Mouse (Mus musculus) heart, embryonic 11.5 days (tissue): ENCODE data around the gene Tex26. TPM values are rescaled to one million over a fixed set of nuclear protein-coding genes. Genes with fewer than 3 reads are reported as not detected.

Source experiments
- ATAC-seq: fragments of 200-750 bp; cut with Nextera tagmentation; replicated peaks from 2 replicates; pipeline ENCODE4 v1.8.0; 2017; ENCODE audit warnings: moderate library complexity; ENCODE audit not compliant: insufficient number of reproducible peaks, low FRiP score, low TSS enrichment
- H3K27ac ChIP-seq: fragments of 300-500 bp; sonication (generic); 2 replicates; pipeline ENCODE4 v1.5.1; 2014; ENCODE audit warnings: mild to moderate bottlenecking, low read depth, low read length
- H3K27me3 ChIP-seq: fragments of 300-500 bp; sonication (generic); 2 replicates; pipeline ENCODE4 v1.6.1; 2014; ENCODE audit warnings: mild to moderate bottlenecking, low read length, mixed read lengths; ENCODE audit not compliant: control insufficient read depth, insufficient read depth
- H3K36me3 ChIP-seq: fragments of 300-500 bp; sonication (generic); 2 replicates; pipeline ENCODE4 v1.6.1; 2014; ENCODE audit warnings: mild to moderate bottlenecking, low read length, moderate library complexity, mixed read lengths; ENCODE audit not compliant: control insufficient read depth, insufficient read depth
- H3K4me1 ChIP-seq: fragments of 300-500 bp; sonication (generic); 2 replicates; pipeline ENCODE4 v1.6.1; 2014; ENCODE audit warnings: low read length; ENCODE audit not compliant: control insufficient read depth, insufficient read depth
- H3K4me2 ChIP-seq: fragments of 300-500 bp; sonication (generic); 2 replicates; pipeline ENCODE4 v1.6.1; 2014; ENCODE audit warnings: mild to moderate bottlenecking, moderate library complexity
- H3K4me3 ChIP-seq: fragments of 300-500 bp; sonication (generic); 2 replicates; pipeline ENCODE4 v1.5.1; 2014; ENCODE audit warnings: low read depth, low read length
- H3K9ac ChIP-seq: fragments of 300-500 bp; sonication (generic); 2 replicates; pipeline ENCODE4 v1.6.1; 2014; ENCODE audit warnings: mild to moderate bottlenecking, low read depth, low read length, moderate library complexity
- H3K9me3 ChIP-seq: fragments of 300-500 bp; sonication (generic); replicated peaks from 2 replicates; pipeline ENCODE4 v1.6.1; 2016; ENCODE audit warnings: low read length; ENCODE audit not compliant: control insufficient read depth
- WGBS: fragments of 180-500 bp; shearing (Covaris S2); extraction: QIAGEN DNeasy Blood & Tissue Kit; methylation state at CpG from one replicate; pipeline ENCODE4 v1.1.7; 2014; ENCODE audit not compliant: insufficient replicate concordance; 5-methylcytosine and 5-hydroxymethylcytosine counted together
- polyA plus RNA-seq: library from polyadenylated mRNA; unstranded; fragments of >200 nt; fragmentation: Nextera tagmentation; extraction: Ambion mirVana; gene quantifications from 2 replicates; pipeline ENCODE4 v1.2.1, GENCODE M21; 2014

The Tex26 gene
- 0.52 and 0.57 TPM in 2 replicates for polyA plus RNA-seq

DNA sequence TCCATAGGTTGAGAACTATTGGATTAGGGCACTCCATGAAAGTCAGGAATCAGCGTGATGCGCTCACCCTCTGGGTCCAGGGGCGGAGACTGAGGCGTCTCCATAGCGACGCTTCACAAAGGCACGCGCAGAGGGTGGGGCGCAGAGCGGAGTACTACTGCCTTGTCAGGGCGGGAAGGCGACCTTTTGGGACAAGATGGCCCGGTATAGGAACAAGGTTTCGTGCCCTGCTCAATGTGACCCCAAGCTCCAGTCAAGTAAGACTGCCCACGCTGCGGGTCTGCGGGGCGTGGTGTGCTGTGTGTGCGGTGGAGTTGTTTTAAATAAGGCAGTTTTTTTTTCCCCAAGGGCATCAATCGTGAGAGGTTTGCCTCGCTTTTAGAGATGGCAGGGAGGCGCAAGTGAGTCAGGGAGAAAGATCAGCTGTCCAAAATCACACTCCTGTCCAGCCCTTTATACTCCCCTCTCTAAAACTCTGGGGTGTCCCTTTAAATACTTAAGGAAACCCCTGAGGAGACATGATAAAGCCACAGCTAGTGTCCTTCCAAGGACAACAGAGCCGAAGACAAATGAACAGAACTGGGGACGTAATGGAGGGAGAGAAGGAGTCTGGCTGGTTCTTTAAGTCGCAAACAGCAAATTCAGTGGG is at the start of gene Tex26:
TSS of gene Tex26 (plus strand) at position 130 of the 649 bp plus-strand sequence.
- WGBS = under 1% methylated on average over 25 of the region's 25 CpGs
- no peaks in the 10 kb centered on the region for H3K27me3 ChIP-seq
- H3K4me1 ChIP-seq = 0 out of 2 replicates have a peak, but pooled peaks cover 4% of the 10 kb centered on the region
- peak within 1 kb of the TSS; percentile 49 for H3K4me3 ChIP-seq
- peak; percentile 53; the same call in 1 of the 2 replicates for ATAC-seq
- no peaks in the 10 kb centered on the region for H3K36me3 ChIP-seq
- no peaks in the 10 kb centered on the region for H3K9me3 ChIP-seq
- 0 out of 2 replicates have a peak within 1 kb of the TSS, but pooled peaks have one; percentile 42 for H3K27ac ChIP-seq
- H3K4me2 ChIP-seq = peak within 1 kb of the TSS; percentile 92
- H3K9ac ChIP-seq = peak within 1 kb of the TSS; percentile 71

DNA sequence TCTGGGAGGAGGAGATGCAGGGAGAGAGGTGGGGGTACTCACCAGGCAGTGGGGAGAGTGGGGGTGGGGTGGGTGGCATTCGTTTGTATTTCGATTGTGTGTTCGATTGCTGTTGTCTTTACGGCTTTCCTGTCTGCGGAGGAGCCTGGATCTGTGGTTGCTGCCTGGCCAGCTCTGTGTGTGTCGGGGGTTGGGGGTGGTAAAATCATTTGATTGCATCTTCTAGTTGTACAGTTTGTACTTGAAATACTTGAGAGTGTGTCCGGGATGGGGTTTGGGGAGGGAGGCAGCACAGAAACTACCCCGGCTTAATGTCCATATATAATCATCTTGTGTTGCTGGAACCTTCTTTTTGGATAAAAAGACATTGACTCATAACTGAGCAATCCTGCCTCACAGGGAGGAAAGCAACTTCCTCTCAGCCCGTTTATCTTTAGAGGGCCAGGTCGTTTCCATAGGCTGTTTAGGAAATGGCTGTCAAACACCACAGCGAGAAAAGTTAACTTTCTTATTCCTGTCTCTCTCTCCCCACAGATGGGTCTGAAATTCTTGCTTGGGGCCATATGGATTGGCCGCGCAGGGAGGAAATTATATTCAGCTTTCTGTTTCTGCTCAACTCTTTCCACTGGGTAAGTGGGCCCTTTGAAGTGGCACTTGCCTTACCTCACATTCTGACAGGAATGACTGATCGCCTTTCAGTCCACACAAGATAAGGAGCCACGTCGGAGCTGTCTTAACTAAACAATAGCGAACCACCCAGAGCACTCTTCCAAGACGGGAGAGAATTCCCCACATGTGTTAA is 47.7 kb upstream of the Tex26 start:
- Histone ChIP-seq H3K9me3 (no peaks in the 10 kb centered on the region), H3K27ac (peak overlapping the region; percentile 77), H3K4me1 (peaks cover 21% of the 10 kb centered on the region), H3K4me3 (no peak overlapping the region), H3K4me2 (peak overlapping the region; percentile 44), H3K36me3 (no peaks in the 10 kb centered on the region), H3K27me3 (no peaks in the 10 kb centered on the region), H3K9ac (no peak overlapping the region)
- peak; percentile 63; the same call in 1 of the 2 replicates for ATAC-seq
- WGBS = 6% methylated on average over 18 of the region's 18 CpGs

GRCm38 (mm10) chr5:149392420-149392988 is 47.0 kb upstream of the Tex26 start:
- Histone ChIP-seq H3K36me3 (no peaks in the 10 kb centered on the region), H3K27ac (peak overlapping the region; percentile 77; the same call in 1 of the 2 replicates), H3K4me3 (no peak overlapping the region), H3K9ac (no peak overlapping the region), H3K9me3 (no peaks in the 10 kb centered on the region), H3K27me3 (no peaks in the 10 kb centered on the region), H3K4me1 (peaks cover 21% of the 10 kb centered on the region), H3K4me2 (no peak overlapping the region)
- no peak for ATAC-seq
- WGBS = 46% methylated on average over 6 of the region's 6 CpGs

GRCm38 (mm10) chr5:149401446-149401975 is 37.9 kb upstream of the Tex26 start:
- 79% methylated on average over 7 of the region's 7 CpGs for WGBS
- no peak overlapping the region for H3K4me2 ChIP-seq
- no peak for ATAC-seq
- no peaks in the 10 kb centered on the region for H3K9me3 ChIP-seq
- H3K4me3 ChIP-seq = no peak overlapping the region
- no peaks in the 10 kb centered on the region for H3K36me3 ChIP-seq
- no peak overlapping the region for H3K27ac ChIP-seq
- H3K9ac ChIP-seq = no peak overlapping the region
- H3K4me1 ChIP-seq = no peaks in the 10 kb centered on the region
- no peaks in the 10 kb centered on the region for H3K27me3 ChIP-seq

GRCm38 (mm10) chr5:149402029-149402428 is 37.4 kb upstream of the Tex26 start:
- Histone ChIP-seq H3K27me3 (no peaks in the 10 kb centered on the region), H3K4me2 (no peak overlapping the region), H3K4me3 (no peak overlapping the region), H3K9me3 (no peaks in the 10 kb centered on the region), H3K36me3 (no peaks in the 10 kb centered on the region), H3K27ac (no peak overlapping the region), H3K9ac (no peak overlapping the region), H3K4me1 (no peaks in the 10 kb centered on the region)
- ATAC-seq = no peak
- WGBS = 84% methylated on average over 10 of the region's 10 CpGs

GRCm38 (mm10) chr5:149403386-149403785 is 36.1 kb upstream of the Tex26 start:
- H3K4me3 ChIP-seq = no peak overlapping the region
- no peaks in the 10 kb centered on the region for H3K9me3 ChIP-seq
- WGBS = 61% methylated on average over 5 of the region's 5 CpGs
- no peak overlapping the region for H3K4me2 ChIP-seq
- H3K9ac ChIP-seq = no peak overlapping the region
- H3K27me3 ChIP-seq = no peaks in the 10 kb centered on the region
- H3K27ac ChIP-seq = no peak overlapping the region
- ATAC-seq = no peak
- H3K36me3 ChIP-seq = no peaks in the 10 kb centered on the region
- no peaks in the 10 kb centered on the region for H3K4me1 ChIP-seq

- Histone ChIP-seq H3K27ac (no peak overlapping the region), H3K9ac (no peak overlapping the region), H3K9me3 (no peaks in the 10 kb centered on the region), H3K4me2 (no peak overlapping the region), H3K27me3 (no peaks in the 10 kb centered on the region), H3K36me3 (no peaks in the 10 kb centered on the region), H3K4me1 (no peaks in the 10 kb centered on the region), H3K4me3 (no peak overlapping the region)
- 80% methylated on average over 5 of the region's 5 CpGs for WGBS
- ATAC-seq = no peak
Observed at GRCm38 (mm10) chr5:149404710-149405109, 34.8 kb upstream of the Tex26 start.

- Histone ChIP-seq H3K4me3 (no peak overlapping the region), H3K27me3 (0 out of 2 replicates have a peak, but pooled peaks cover 3% of the 10 kb centered on the region)
- WGBS = 86% methylated on average over 8 of the region's 8 CpGs
Observed at GRCm38 (mm10) chr5:149406791-149407276, 32.6 kb upstream of the Tex26 start.

More at GRCm38 (mm10) chr5:149406791-149407276, 32.6 kb upstream of the Tex26 start:
- H3K27ac ChIP-seq = no peak overlapping the region
- no peak overlapping the region for H3K4me2 ChIP-seq
- 0 out of 2 replicates have a peak, but pooled peaks cover 2% of the 10 kb centered on the region for H3K4me1 ChIP-seq
- ATAC-seq = no peak
- H3K9me3 ChIP-seq = no peaks in the 10 kb centered on the region
- no peak overlapping the region for H3K9ac ChIP-seq
- no peaks in the 10 kb centered on the region for H3K36me3 ChIP-seq
